Mouse (Mus musculus): ENCODE measurements at regions not wholly inside any gene's neighbourhood (a gene's known extent, or its start where the extent isn't known, plus 50 kb on each side); places are given as distances from the start of the nearest gene placed in this dataset.

DNA sequence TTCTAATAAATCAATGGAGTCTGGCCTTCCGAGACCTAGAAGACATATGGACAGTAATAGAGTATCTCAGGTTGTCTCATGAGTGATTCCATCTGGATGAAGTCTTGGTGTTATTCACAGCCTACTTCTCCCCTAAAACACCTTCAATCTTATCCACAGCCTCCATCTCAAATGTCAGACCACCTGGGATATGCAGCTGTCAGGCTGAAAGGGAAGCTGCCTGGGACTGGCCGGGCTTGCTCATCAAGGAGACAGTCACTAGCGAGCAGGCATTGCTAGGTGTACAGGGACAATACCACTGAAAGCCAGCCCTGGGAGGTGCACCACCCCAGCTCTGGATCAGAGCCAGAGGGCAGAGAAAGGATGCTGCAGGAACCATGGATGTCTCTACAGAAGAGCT lies 676.4 kb upstream of the Zeb2 start:
- TF ChIP-seq CTCF (IDR thresholded peaks at IDR 0.05; ENCODE audit: insufficient read depth, low read length) (no peak), POLR2A (IDR thresholded peaks at IDR 0.05; ENCODE audit: borderline replicate concordance, extremely low read depth, low read depth, low read length) (no peak)

Measured in lung, adult 2 months (tissue).